Mouse (Mus musculus): ENCODE measurements around the gene Vmp1. TPM values are rescaled to one million over a fixed set of nuclear protein-coding genes. Genes with fewer than 3 reads are reported as not detected.

The Vmp1 gene
- polyA plus RNA-seq, 1 experiment from 2014 or later: 85.4 TPM

DNA sequence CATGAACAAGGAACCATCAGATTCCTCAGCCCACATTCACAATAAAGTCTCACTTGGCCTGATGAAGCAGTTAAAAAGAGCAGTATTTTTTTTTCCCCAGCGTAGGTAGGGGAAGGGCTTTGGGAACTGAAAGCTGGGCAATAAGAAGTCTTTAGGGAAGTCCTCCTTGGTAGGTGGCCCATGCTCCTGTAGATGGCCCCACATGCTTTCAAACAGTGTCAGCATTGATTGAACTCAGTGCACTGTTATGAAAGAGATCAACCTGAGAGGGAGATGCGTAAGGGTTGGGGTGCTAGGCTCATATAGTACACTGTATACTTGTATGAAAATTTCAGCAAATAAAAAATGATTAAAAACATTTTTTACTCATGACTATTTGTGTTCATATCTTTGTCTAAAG is 8.3 kb upstream of the Vmp1 start:
- no peak overlapping the region for H3K27ac ChIP-seq
- no peak for ATAC-seq (ENCODE audit: low FRiP score, low read depth)
- 0 out of 2 replicates have a peak, but pooled peaks cover 1% of the 10 kb centered on the region for H3K4me1 ChIP-seq
- H3K4me3 ChIP-seq: no peak overlapping the region
- H3K9me3 ChIP-seq: no peaks in the 10 kb centered on the region
- H3K36me3 ChIP-seq: peaks cover 92% of the 10 kb centered on the region
- H3K9ac ChIP-seq: no peak overlapping the region
- H3K4me2 ChIP-seq (replicated peaks): no peak overlapping the region
- 95% methylated on average over 2 of the region's 2 CpGs for WGBS
- no peaks in the 10 kb centered on the region for H3K27me3 ChIP-seq

GRCm38 (mm10) chr11:86691482-86691881 is 7.8 kb upstream of the Vmp1 start:
- peaks cover 90% of the 10 kb centered on the region for H3K36me3 ChIP-seq
- 95% methylated on average over 3 of the region's 3 CpGs for WGBS
- H3K9me3 ChIP-seq: no peaks in the 10 kb centered on the region
- no peak overlapping the region for H3K27ac ChIP-seq
- H3K4me3 ChIP-seq: no peak overlapping the region
- no peak for ATAC-seq (ENCODE audit: low FRiP score, low read depth)
- 0 out of 2 replicates have a peak, but pooled peaks cover 2% of the 10 kb centered on the region for H3K4me1 ChIP-seq
- no peak overlapping the region for H3K9ac ChIP-seq
- H3K4me2 ChIP-seq (replicated peaks): no peak overlapping the region
- H3K27me3 ChIP-seq: no peaks in the 10 kb centered on the region

DNA sequence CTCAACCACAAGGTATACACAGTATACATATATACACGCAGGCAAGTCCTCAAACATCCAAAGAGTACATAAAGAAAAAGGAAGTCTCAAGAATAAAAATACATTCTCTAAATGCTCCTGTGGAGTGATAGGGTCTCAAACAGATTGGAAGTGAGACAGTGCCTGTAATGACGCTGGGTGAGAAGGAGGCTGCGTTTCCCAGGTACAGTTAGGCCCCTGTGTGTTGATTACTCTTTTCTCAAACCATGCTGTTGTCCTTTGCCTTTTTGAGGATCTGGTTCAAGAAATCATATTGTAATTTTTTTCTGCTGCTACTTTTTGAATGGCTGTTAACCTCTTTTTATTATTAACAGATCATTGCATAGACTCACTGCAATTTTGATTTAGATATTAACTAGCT is 6.7 kb upstream of the Vmp1 start:
- Histone ChIP-seq H3K4me1 (peaks cover 9% of the 10 kb centered on the region), H3K4me3 (no peak overlapping the region), H3K27ac (no peak overlapping the region), H3K36me3 (peaks cover 81% of the 10 kb centered on the region), H3K9ac (no peak overlapping the region), H3K4me2 (replicated peaks) (no peak overlapping the region), H3K27me3 (no peaks in the 10 kb centered on the region), H3K9me3 (no peaks in the 10 kb centered on the region)
- 90% methylated on average over 3 of the region's 3 CpGs for WGBS
- ATAC-seq (ENCODE audit: low FRiP score, low read depth): no peak

DNA sequence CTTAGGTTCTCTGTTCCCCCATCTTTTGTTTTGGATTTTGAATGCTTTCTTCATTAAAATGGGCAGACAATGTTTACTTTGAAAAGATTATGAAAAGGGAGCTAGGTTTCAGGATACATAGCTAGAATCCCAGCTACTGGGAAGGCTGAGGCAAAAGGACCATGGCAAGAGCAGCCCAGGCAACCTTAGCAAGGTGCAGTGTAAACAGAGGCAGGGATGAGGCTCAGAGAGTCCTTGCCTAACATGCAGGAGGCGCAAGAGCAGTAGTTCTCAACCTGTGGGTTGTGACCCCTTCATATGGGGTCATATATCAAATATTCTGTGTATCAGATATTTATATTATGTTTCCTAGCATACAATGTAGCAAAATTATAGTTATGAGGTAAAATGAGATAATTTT is 1.7 kb upstream of the Vmp1 start:
- Histone ChIP-seq H3K4me2 (replicated peaks) (peak overlapping the region; percentile 76), H3K27me3 (no peaks in the 10 kb centered on the region), H3K4me3 (peak overlapping the region; percentile 75), H3K9me3 (no peaks in the 10 kb centered on the region), H3K27ac (no peak overlapping the region), H3K9ac (0 out of 2 replicates have a peak overlapping the region, but pooled peaks have one; percentile 83), H3K36me3 (peaks cover 33% of the 10 kb centered on the region), H3K4me1 (peaks cover 27% of the 10 kb centered on the region)
- 89% methylated on average over 1 of the region's 1 CpGs for WGBS
- ATAC-seq (ENCODE audit: low FRiP score, low read depth): no peak

- Histone ChIP-seq H3K4me1 (peaks cover 27% of the 10 kb centered on the region), H3K9me3 (no peaks in the 10 kb centered on the region), H3K9ac (peak overlapping the region; percentile 83), H3K27me3 (no peaks in the 10 kb centered on the region), H3K4me3 (peak overlapping the region; percentile 75), H3K4me2 (replicated peaks) (peak overlapping the region; percentile 76), H3K36me3 (peaks cover 23% of the 10 kb centered on the region), H3K27ac (peak overlapping the region; percentile 86)
- WGBS: 7% methylated on average over 20 of the region's 20 CpGs
- no peak; the same call in 1 of the 2 replicates for ATAC-seq (ENCODE audit: low FRiP score, low read depth)
These were observed 733 bp upstream of the Vmp1 start for GRCm38 (mm10) chr11:86684126-86685012.

- no peak overlapping the region for H3K27ac ChIP-seq
These were observed 775 bp downstream of the Vmp1 start for GRCm38 (mm10) chr11:86682861-86683260.

GRCm38 (mm10) chr11:86681423-86681822 is 2.2 kb downstream of the Vmp1 start:
- H3K4me3 ChIP-seq: no peak overlapping the region
- ATAC-seq (ENCODE audit: low FRiP score, low read depth): no peak
- no peak overlapping the region for H3K9ac ChIP-seq
- WGBS: 91% methylated on average over 3 of the region's 3 CpGs
- peaks cover 25% of the 10 kb centered on the region for H3K4me1 ChIP-seq
- no peaks in the 10 kb centered on the region for H3K36me3 ChIP-seq
- no peaks in the 10 kb centered on the region for H3K27me3 ChIP-seq
- H3K27ac ChIP-seq: no peak overlapping the region
- H3K9me3 ChIP-seq: no peaks in the 10 kb centered on the region
- H3K4me2 ChIP-seq (replicated peaks): no peak overlapping the region

More at GRCm38 (mm10) chr11:86682861-86683260, 775 bp downstream of the Vmp1 start:
- Histone ChIP-seq H3K4me2 (replicated peaks) (peak overlapping the region; percentile 76), H3K27me3 (no peaks in the 10 kb centered on the region), H3K9ac (peak overlapping the region; percentile 83), H3K4me3 (peak overlapping the region; percentile 75), H3K4me1 (peaks cover 27% of the 10 kb centered on the region), H3K9me3 (no peaks in the 10 kb centered on the region), H3K36me3 (peaks cover 11% of the 10 kb centered on the region)
- ATAC-seq (ENCODE audit: low FRiP score, low read depth): no peak
- WGBS: 34% methylated on average over 7 of the region's 7 CpGs

DNA sequence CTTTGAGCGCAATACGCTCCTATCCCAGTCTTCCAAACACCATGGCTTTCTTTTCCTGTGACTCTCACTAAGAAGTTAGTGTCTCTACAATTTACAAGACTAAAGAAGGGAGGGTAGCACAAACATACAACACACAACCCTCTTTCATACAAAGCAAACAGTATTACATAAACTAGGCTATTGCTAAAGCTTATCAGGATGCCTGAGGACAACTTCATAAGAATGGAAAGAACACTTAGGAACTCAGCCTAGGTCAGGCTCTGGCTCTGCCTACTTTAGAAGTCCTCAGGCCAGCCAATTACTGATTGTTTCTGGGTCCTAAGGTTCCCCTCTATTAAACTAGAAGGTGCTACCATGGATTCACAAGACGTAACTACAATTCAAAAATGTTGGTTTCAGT is 2.9 kb downstream of the Vmp1 start:
- Histone ChIP-seq H3K4me3 (no peak overlapping the region), H3K27me3 (no peaks in the 10 kb centered on the region), H3K9ac (no peak overlapping the region), H3K9me3 (no peaks in the 10 kb centered on the region), H3K4me2 (replicated peaks) (no peak overlapping the region), H3K27ac (no peak overlapping the region), H3K4me1 (peaks cover 22% of the 10 kb centered on the region), H3K36me3 (no peaks in the 10 kb centered on the region)
- ATAC-seq (ENCODE audit: low FRiP score, low read depth): no peak
- WGBS: 96% methylated on average over 3 of the region's 3 CpGs

GRCm38 (mm10) chr11:86678957-86679356 is 4.7 kb downstream of the Vmp1 start:
- H3K4me3 ChIP-seq: no peak overlapping the region
- 83% methylated on average over 5 of the region's 5 CpGs for WGBS
- no peak overlapping the region for H3K27ac ChIP-seq
- no peak overlapping the region for H3K9ac ChIP-seq
- H3K9me3 ChIP-seq: no peaks in the 10 kb centered on the region
- no peak overlapping the region for H3K4me2 ChIP-seq (replicated peaks)
- H3K36me3 ChIP-seq: no peaks in the 10 kb centered on the region
- ATAC-seq (ENCODE audit: low FRiP score, low read depth): no peak
- no peaks in the 10 kb centered on the region for H3K27me3 ChIP-seq
- H3K4me1 ChIP-seq: peaks cover 9% of the 10 kb centered on the region

DNA sequence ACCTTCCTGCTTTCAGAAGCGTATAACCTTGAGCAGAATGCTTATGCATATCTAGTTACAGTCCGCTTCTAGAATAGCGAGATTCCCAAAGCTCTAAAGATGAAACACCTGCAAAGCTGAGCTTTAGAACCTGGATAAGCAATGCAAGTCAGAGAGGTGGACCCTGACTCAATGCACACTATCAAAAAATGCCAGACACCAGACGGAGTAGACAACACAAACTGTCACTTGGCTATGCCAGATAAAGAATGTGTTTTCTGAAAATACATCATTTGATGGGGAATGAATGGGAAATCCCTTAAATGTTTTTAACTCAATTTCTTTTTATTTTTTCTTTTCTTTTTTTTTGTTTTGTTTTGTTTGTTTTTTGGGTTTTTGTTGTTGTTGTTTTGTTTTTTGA is 8.1 kb downstream of the Vmp1 start:
- no peaks in the 10 kb centered on the region for H3K36me3 ChIP-seq
- H3K27ac ChIP-seq: no peak overlapping the region
- H3K9me3 ChIP-seq: no peaks in the 10 kb centered on the region
- H3K9ac ChIP-seq: no peak overlapping the region
- no peaks in the 10 kb centered on the region for H3K4me1 ChIP-seq
- no peak for ATAC-seq (ENCODE audit: low FRiP score, low read depth)
- no peak overlapping the region for H3K4me3 ChIP-seq
- no peak overlapping the region for H3K4me2 ChIP-seq (replicated peaks)
- 91% methylated on average over 4 of the region's 4 CpGs for WGBS
- no peaks in the 10 kb centered on the region for H3K27me3 ChIP-seq

DNA sequence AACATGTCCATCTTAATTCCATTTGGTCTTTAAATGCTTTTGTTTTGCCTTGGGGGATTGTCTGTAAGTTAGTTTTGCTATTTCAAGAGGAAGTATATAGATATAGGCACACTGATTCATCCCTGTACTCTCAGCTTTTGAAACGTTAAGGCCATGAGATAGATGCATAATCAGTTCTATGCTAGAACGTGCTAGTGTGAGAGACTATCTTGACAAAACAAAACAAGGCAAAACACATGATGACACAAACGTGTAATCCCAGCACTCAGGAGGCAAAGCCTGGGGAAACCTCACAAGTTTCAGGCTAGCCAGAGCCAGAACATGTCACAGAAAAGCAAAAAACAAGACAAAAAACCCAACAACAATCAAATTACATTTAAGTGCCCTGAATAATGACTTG is 10.9 kb downstream of the Vmp1 start:
- no peak overlapping the region for H3K27ac ChIP-seq
- 79% methylated on average over 3 of the region's 3 CpGs for WGBS
- H3K4me3 ChIP-seq: no peak overlapping the region
- no peaks in the 10 kb centered on the region for H3K4me1 ChIP-seq
- H3K27me3 ChIP-seq: no peaks in the 10 kb centered on the region
- H3K4me2 ChIP-seq (replicated peaks): no peak overlapping the region
- H3K9me3 ChIP-seq: no peaks in the 10 kb centered on the region
- H3K9ac ChIP-seq: no peak overlapping the region
- no peaks in the 10 kb centered on the region for H3K36me3 ChIP-seq
- ATAC-seq (ENCODE audit: low FRiP score, low read depth): no peak

- H3K4me2 ChIP-seq (replicated peaks): no peak overlapping the region
- no peaks in the 10 kb centered on the region for H3K4me1 ChIP-seq
- no peak overlapping the region for H3K9ac ChIP-seq
- no peaks in the 10 kb centered on the region for H3K9me3 ChIP-seq
- no peak overlapping the region for H3K4me3 ChIP-seq
- ATAC-seq (ENCODE audit: low FRiP score, low read depth): no peak
- WGBS: 69% methylated on average over 3 of the region's 3 CpGs
- H3K27ac ChIP-seq: no peak overlapping the region
- H3K36me3 ChIP-seq: no peaks in the 10 kb centered on the region
- H3K27me3 ChIP-seq: no peaks in the 10 kb centered on the region
These were observed 12.5 kb downstream of the Vmp1 start for GRCm38 (mm10) chr11:86671041-86671675.

Data from limb, embryonic 13.5 days (tissue).